In genomic region chr10:40570036-40570435, GRCm38 (mm10) we compare ENCODE assay signal across 25 mouse cellular contexts. TPM values are rescaled to one million over a fixed set of nuclear protein-coding genes. Genes with fewer than 3 reads are reported as not detected.
"Had no signal": no experiment of that assay in that cellular context is flagged by ENCODE, and none has a peak within 500 bp of the region (broad histone marks: within the 10 kb centered on the region; RNA-seq: fewer than 3 reads in every experiment).

Slc22a16 (plus strand) TSS chr10:40570336.

- H3K4me1 ChIP-seq: neural tube, embryonic 12.5 days; neural tube, embryonic 13.5 days; neural tube, embryonic 15.5 days; stomach, embryonic 15.5 days had no signal

- H3K27ac ChIP-seq: neural tube, embryonic 12.5 days; neural tube, embryonic 13.5 days; neural tube, embryonic 15.5 days; stomach, embryonic 15.5 days; stomach, postnatal 0 days had no signal

- H3K36me3 ChIP-seq: neural tube, embryonic 12.5 days; neural tube, embryonic 13.5 days; neural tube, embryonic 15.5 days; stomach, embryonic 15.5 days had no signal

- H3K4me3 ChIP-seq: neural tube, embryonic 12.5 days; neural tube, embryonic 13.5 days; neural tube, embryonic 15.5 days; stomach, embryonic 15.5 days had no signal

- DNase-seq: retina, postnatal 1 day; right cerebral cortex, adult 18-20 months; right cerebral cortex, postnatal 14 days; right cerebral cortex, postnatal 25 days; right cerebral cortex, postnatal 4 days; spleen, adult 18-20 months; thymus, adult 18-20 months; thymus, adult 2 months; thymus, postnatal 14 days; thymus, postnatal 25 days; thymus, postnatal 36 days; thymus, postnatal 4 days had no signal

- H3K27me3 ChIP-seq: neural tube, embryonic 12.5 days; neural tube, embryonic 13.5 days; neural tube, embryonic 15.5 days; stomach, embryonic 15.5 days had no signal

RNA-seq across cellular contexts. Expression of gene Slc22a16, which starts in this region (rescaled TPM):
- polyA plus RNA-seq: neural tube, embryonic 11.5 days; neural tube, embryonic 12.5 days; neural tube, embryonic 13.5 days; neural tube, embryonic 14.5 days; neural tube, embryonic 15.5 days; small intestine, adult 2 months; spleen, adult 2 months; stomach, embryonic 14.5 days; stomach, embryonic 15.5 days; stomach, embryonic 16.5 days; stomach, postnatal 0 days; thymus, adult 2 months; thymus, postnatal 0 days; urinary bladder, adult 2 months had no signal
